ENCODE assay signal across 13 mouse cellular contexts in the genomic region with DNA sequence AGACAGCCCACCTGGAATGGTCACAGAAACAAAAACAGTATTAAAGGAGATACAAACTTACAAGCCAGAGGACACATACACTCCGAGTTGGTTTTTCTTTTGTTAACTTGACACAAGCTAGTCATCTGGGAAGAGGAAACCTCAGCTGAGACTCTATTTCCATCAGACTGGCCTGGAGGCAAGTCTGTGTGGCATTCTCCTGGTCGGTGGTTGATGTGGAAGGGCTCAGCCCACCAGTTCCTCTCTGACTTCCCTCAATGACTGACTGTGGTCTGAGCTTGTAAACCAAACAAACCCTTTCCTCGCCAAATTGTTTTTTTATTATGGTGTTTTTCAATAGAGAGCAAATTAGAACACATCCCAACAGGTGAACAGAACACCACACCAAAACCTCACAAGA.
"Had no signal": no experiment of that assay in that cellular context is flagged by ENCODE, and none has a peak within 500 bp of the region (broad histone marks: within the 10 kb centered on the region; RNA-seq: fewer than 3 reads in every experiment).

No protein-coding gene starts in this region.

- ATAC-seq: midbrain, embryonic 16.5 days had no signal

- DNase-seq: lung, adult 18-20 months; lung, embryonic 14.5 days; lung, postnatal 10 days; lung, postnatal 36 days; midbrain, embryonic 14.5 days; retina, postnatal 1 day; right cerebral cortex, adult 18-20 months; right cerebral cortex, postnatal 25 days; right cerebral cortex, postnatal 4 days; spleen, adult 18-20 months; thymus, adult 18-20 months; thymus, postnatal 36 days had no signal
